ENCODE assay signal across 7 mouse cellular contexts in the genomic region with DNA sequence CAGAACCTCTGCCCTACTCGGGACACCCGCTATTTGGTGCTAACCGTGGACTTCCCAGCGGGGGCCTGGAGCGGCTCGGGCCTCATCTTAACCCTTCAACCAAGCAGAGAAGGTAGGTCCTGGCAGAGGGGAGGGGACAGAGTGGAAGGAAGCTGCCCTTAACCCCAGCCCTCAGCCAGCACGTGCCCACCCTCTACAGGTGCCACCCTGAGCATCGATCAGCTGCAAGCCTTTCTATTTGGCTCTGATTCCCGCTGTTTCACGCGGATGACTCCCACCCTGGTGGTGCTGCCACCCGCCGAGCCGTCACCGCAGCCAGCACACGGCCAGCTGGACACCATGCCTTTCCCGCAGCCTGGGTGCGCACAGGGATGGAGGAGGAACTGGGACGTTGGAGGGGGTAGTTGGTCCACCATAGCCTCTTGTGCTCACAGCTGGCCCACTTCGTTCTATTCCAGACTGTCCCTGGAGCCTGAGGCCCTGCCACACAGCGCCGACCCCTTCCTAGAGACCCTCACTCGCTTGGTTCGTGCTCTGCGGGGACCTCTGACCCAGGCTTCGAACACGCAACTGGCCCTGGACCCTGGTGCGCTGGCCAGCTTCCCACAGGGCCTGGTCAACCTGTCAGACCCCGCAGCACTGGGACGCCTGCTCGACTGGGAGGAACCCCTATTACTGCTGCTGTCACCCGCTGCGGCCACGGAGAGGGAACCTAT. TPM values are rescaled to one million over a fixed set of nuclear protein-coding genes. Genes with fewer than 3 reads are reported as not detected.
DNase-seq lines count a peak whose midpoint lies in the region; ATAC-seq and TF ChIP-seq lines count a peak whose summit lies in the region.

No protein-coding gene starts in this region.

- peak overlapping the region; percentile 37 for H3K9ac ChIP-seq in embryonic facial prominence, embryonic 15.5 days
- H3K9ac ChIP-seq in hindbrain, postnatal 0 days (replicated peaks; ENCODE audit: low read length) = peak overlapping the region; percentile 79

- WGBS in embryonic facial prominence, embryonic 15.5 days = 40% methylated on average over 34 of the region's 34 CpGs
- WGBS in hindbrain, postnatal 0 days = 27% methylated on average over 32 of the region's 34 CpGs

- H3K79me2 ChIP-seq in myocyte (ENCODE audit: control insufficient read depth, insufficient read depth) = peaks cover 3% of the 10 kb centered on the region

- DNase-seq in layer of hippocampus, adult 2 months (ENCODE audit: low spot score in 2 of 2) = no peak
- no peak for DNase-seq in layer of hippocampus, adult 9-10 months (ENCODE audit: low spot score)
- no peak for DNase-seq in hindbrain, postnatal 0 days (ENCODE audit: low spot score)
- DNase-seq in layer of hippocampus, postnatal 14 days (ENCODE audit: low spot score in 2 of 2) = no peak
- no peak for DNase-seq in gastrocnemius, adult 18-20 months (ENCODE audit: low spot score)

- no peaks in the 10 kb centered on the region for H3K9me3 ChIP-seq in embryonic facial prominence, embryonic 15.5 days (replicated peaks)
- no peaks in the 10 kb centered on the region for H3K9me3 ChIP-seq in hindbrain, postnatal 0 days (ENCODE audit: low read length)

- H3K4me1 ChIP-seq in embryonic facial prominence, embryonic 15.5 days = peaks cover 44% of the 10 kb centered on the region
- H3K4me1 ChIP-seq in hindbrain, postnatal 0 days (ENCODE audit: insufficient read depth, low read length) = peaks cover 21% of the 10 kb centered on the region

- peak overlapping the region; percentile 95 for H3K27ac ChIP-seq in layer of hippocampus, adult 2 months
- H3K27ac ChIP-seq in embryonic facial prominence, embryonic 15.5 days (replicated peaks) = peak overlapping the region; percentile 86
- H3K27ac ChIP-seq in hindbrain, postnatal 0 days = peak overlapping the region; percentile 79

- no peak for TF ChIP-seq POLR2A in myocyte (IDR thresholded peaks at IDR 0.05; ENCODE audit: insufficient read length, low read depth)

- H3K4me3 ChIP-seq in layer of hippocampus, adult 2 months = peak overlapping the region; percentile 58
- H3K4me3 ChIP-seq in embryonic facial prominence, embryonic 15.5 days (replicated peaks) = peak overlapping the region; percentile 47
- peak overlapping the region; percentile 43 for H3K4me3 ChIP-seq in hindbrain, postnatal 0 days (ENCODE audit: low read length)
- H3K4me3 ChIP-seq in myocyte = no peak overlapping the region

- peaks cover 39% of the 10 kb centered on the region for H3K36me3 ChIP-seq in embryonic facial prominence, embryonic 15.5 days
- H3K36me3 ChIP-seq in hindbrain, postnatal 0 days (ENCODE audit: insufficient read depth, low read length) = peaks cover 31% of the 10 kb centered on the region
- peaks cover 7% of the 10 kb centered on the region for H3K36me3 ChIP-seq in myocyte (ENCODE audit: control insufficient read depth, insufficient read depth)

- TF ChIP-seq CTCF in layer of hippocampus, adult 2 months (conservative IDR thresholded peaks at IDR 0.05) = no peak
- TF ChIP-seq CTCF in hindbrain, postnatal 0 days (IDR thresholded peaks at IDR 0.05; ENCODE audit: low read depth) = no peak

- H3ac ChIP-seq in myocyte (ENCODE audit: control insufficient read depth, insufficient read length) = no peak overlapping the region

- peaks cover 26% of the 10 kb centered on the region for H3K27me3 ChIP-seq in embryonic facial prominence, embryonic 15.5 days
- peaks cover 5% of the 10 kb centered on the region; the same call in 1 of the 2 replicates for H3K27me3 ChIP-seq in hindbrain, postnatal 0 days (ENCODE audit: insufficient read depth, low read length)
- no peaks in the 10 kb centered on the region for H3K27me3 ChIP-seq in myocyte (ENCODE audit: control insufficient read depth, insufficient read depth, insufficient read length)

- no peak for ATAC-seq in embryonic facial prominence, embryonic 15.5 days (ENCODE audit: insufficient number of reproducible peaks, low FRiP score, low TSS enrichment, low read depth)
- ATAC-seq in hindbrain, postnatal 0 days = no peak

- peak overlapping the region; percentile 92 for H3K4me2 ChIP-seq in embryonic facial prominence, embryonic 15.5 days (replicated peaks)
- peak overlapping the region; percentile 81 for H3K4me2 ChIP-seq in hindbrain, postnatal 0 days (ENCODE audit: low read depth, low read length)
- H3K4me2 ChIP-seq in myocyte (ENCODE audit: low read depth) = no peak overlapping the region

TF ChIP-seq in myocyte, 11 proteins besides CTCF, POLR2A, EP300 and RAD21:
- TF ChIP-seq E2F4 (IDR thresholded peaks at IDR 0.05; ENCODE audit: insufficient read depth) = no peak
- peak; percentile 38 for TF ChIP-seq POLR2AphosphoS2 (IDR thresholded peaks at IDR 0.05; ENCODE audit: insufficient read length, low read depth)
TF ChIP-seq in myocyte: peak in this region for 1.

RNA-seq across cellular contexts. Expression of a gene that starts 1.5 kb away (rescaled TPM):
- 1 to 10 TPM; 2.7 to 5.3 TPM for total RNA-seq in layer of hippocampus, adult 2 months (2021)
- 0.09 TPM in 1 of 2 replicates, not detected in the other for polyA plus RNA-seq in embryonic facial prominence, embryonic 15.5 days (2015; fragmentation: Nextera tagmentation; extraction: Ambion mirVana)
- total RNA-seq in hindbrain, postnatal 0 days (2014; rRNA removed) = 0.47 and 2.6 TPM in 2 replicates
- 0.24 TPM in 1 of 2 replicates, not detected in the other for polyA plus RNA-seq in hindbrain, postnatal 0 days (2015; fragmentation: Nextera tagmentation; extraction: Ambion mirVana)
- 0.76 TPM for polyA plus RNA-seq in myocyte (2012; fragmentation: generic; extraction: Trizol)
- total RNA-seq in layer of hippocampus, postnatal 14 days (2021) = 1 to 10 TPM; 2.4 to 2.9 TPM
- total RNA-seq in gastrocnemius, adult 18-20 months (2021) = under 1 TPM; 0.31 to 0.32 TPM

RNA-seq across cellular contexts. Expression of a gene that starts 6.8 kb away (rescaled TPM):
- 1 to 10 TPM; 1.9 to 2.5 TPM for total RNA-seq in layer of hippocampus, adult 2 months (2021)
- 10.0 and 13.8 TPM in 2 replicates for polyA plus RNA-seq in embryonic facial prominence, embryonic 15.5 days (2015; fragmentation: Nextera tagmentation; extraction: Ambion mirVana)
- 0.22 TPM in 1 of 2 replicates, not detected in the other for total RNA-seq in hindbrain, postnatal 0 days (2014; rRNA removed)
- 1.4 and 1.6 TPM in 2 replicates for polyA plus RNA-seq in hindbrain, postnatal 0 days (2015; fragmentation: Nextera tagmentation; extraction: Ambion mirVana)
- 343 TPM for polyA plus RNA-seq in myocyte (2012; fragmentation: generic; extraction: Trizol)
- total RNA-seq in layer of hippocampus, postnatal 14 days (2021) = 1 to 10 TPM; 2.1 to 2.6 TPM
- 100 to 1,000 TPM; 448 to 461 TPM for total RNA-seq in gastrocnemius, adult 18-20 months (2021)

RNA-seq across cellular contexts. Expression of a gene that starts 8.1 kb away (rescaled TPM):
- total RNA-seq in layer of hippocampus, adult 2 months (2021) = 10 to 100 TPM; 68.4 to 76.3 TPM
- polyA plus RNA-seq in embryonic facial prominence, embryonic 15.5 days (2015; fragmentation: Nextera tagmentation; extraction: Ambion mirVana) = 121 and 125 TPM in 2 replicates
- 74.4 and 82.3 TPM in 2 replicates for total RNA-seq in hindbrain, postnatal 0 days (2014; rRNA removed)
- 99.4 and 103 TPM in 2 replicates for polyA plus RNA-seq in hindbrain, postnatal 0 days (2015; fragmentation: Nextera tagmentation; extraction: Ambion mirVana)
- polyA plus RNA-seq in myocyte (2012; fragmentation: generic; extraction: Trizol) = 69.6 TPM
- total RNA-seq in layer of hippocampus, postnatal 14 days (2021) = 10 to 100 TPM; 57.1 to 57.8 TPM
- total RNA-seq in gastrocnemius, adult 18-20 months (2021) = 10 to 100 TPM; 24.3 to 25.8 TPM

RNA-seq across cellular contexts. Expression of a gene that starts 8.5 kb away (rescaled TPM):
- total RNA-seq in layer of hippocampus, adult 2 months (2021) = 10 to 100 TPM; 51.7 to 55.1 TPM
- polyA plus RNA-seq in embryonic facial prominence, embryonic 15.5 days (2015; fragmentation: Nextera tagmentation; extraction: Ambion mirVana) = 68.1 and 79.7 TPM in 2 replicates
- 14.2 and 22.0 TPM in 2 replicates for total RNA-seq in hindbrain, postnatal 0 days (2014; rRNA removed)
- polyA plus RNA-seq in hindbrain, postnatal 0 days (2015; fragmentation: Nextera tagmentation; extraction: Ambion mirVana) = 48.7 and 53.2 TPM in 2 replicates
- 93.1 TPM for polyA plus RNA-seq in myocyte (2012; fragmentation: generic; extraction: Trizol)
- 10 to 100 TPM; 41.0 to 45.9 TPM for total RNA-seq in layer of hippocampus, postnatal 14 days (2021)
- 10 to 100 TPM; 27.3 to 27.6 TPM for total RNA-seq in gastrocnemius, adult 18-20 months (2021)

RNA-seq across cellular contexts. Expression of a gene that starts 20.0 kb away (rescaled TPM):
- total RNA-seq in layer of hippocampus, adult 2 months (2021) = 100 to 1,000 TPM; 478 to 493 TPM
- polyA plus RNA-seq in embryonic facial prominence, embryonic 15.5 days (2015; fragmentation: Nextera tagmentation; extraction: Ambion mirVana) = 1,751 and 1,885 TPM in 2 replicates
- total RNA-seq in hindbrain, postnatal 0 days (2014; rRNA removed) = 1,128 and 1,180 TPM in 2 replicates
- polyA plus RNA-seq in hindbrain, postnatal 0 days (2015; fragmentation: Nextera tagmentation; extraction: Ambion mirVana) = 1,097 and 1,185 TPM in 2 replicates
- polyA plus RNA-seq in myocyte (2012; fragmentation: generic; extraction: Trizol) = 1,349 TPM
- total RNA-seq in layer of hippocampus, postnatal 14 days (2021) = 100 to 1,000 TPM; 429 to 450 TPM
- total RNA-seq in gastrocnemius, adult 18-20 months (2021) = 100 to 1,000 TPM; 698 to 770 TPM

Comparison
In these comparisons a context has a peak if more than half of its experiments do, and no peak if none do; other contexts are left out.
1. RNA of a gene that starts 6.8 kb away (total RNA-seq): 448 to 461 TPM in gastrocnemius, adult 18-20 months; 2.1 to 2.6 TPM in layer of hippocampus, postnatal 14 days, 1.9 to 2.5 TPM in layer of hippocampus, adult 2 months and 0.22 TPM in hindbrain, postnatal 0 days; every median in the first group is over 100 times any median in the second.
2. Peak in every context shown above with its lines, with median percentiles within 50 percentile points of each other: H3K27ac ChIP-seq.